Mouse (Mus musculus): ENCODE data around the gene Tspan11. TPM values are rescaled to one million over a fixed set of nuclear protein-coding genes. Genes with fewer than 3 reads are reported as not detected.

Gene Tspan11
- polyA plus RNA-seq (2012; fragmentation: generic; extraction: Trizol) = 0.99 TPM
- long read RNA-seq, experiment 1, full-length matches to known transcripts = 3 of 3 reads
- long read RNA-seq, experiment 1, partial matches to known transcripts = 0 of 3 reads
- long read RNA-seq, experiment 1, other reads (novel, unspliced or antisense) = 0 of 3 reads
- long read RNA-seq, experiment 2 = 0 reads

GRCm38 (mm10) chr6:127887511-127888421 lies at the start of gene Tspan11:
TSS of gene Tspan11 (plus strand) at chr6:127887589.
- H3K79me2 ChIP-seq (ENCODE audit: control insufficient read depth, insufficient read depth) = no peaks in the 10 kb centered on the region
- H3K4me3 ChIP-seq (ENCODE audit: insufficient read depth, poor library complexity, severe bottlenecking) = no peak within 1 kb of the TSS
- TF ChIP-seq CEBPB (IDR thresholded peaks at IDR 0.05; ENCODE audit: low read depth) (no peak), MAX (IDR thresholded peaks at IDR 0.05) (no peak), FOSL1 (IDR thresholded peaks at IDR 0.05; ENCODE audit: insufficient read depth, low read length, poor library complexity, severe bottlenecking) (no peak), MYOD1 (IDR thresholded peaks at IDR 0.05; ENCODE audit: control insufficient read depth, insufficient read length, low read depth) (no peak), MYOG (IDR thresholded peaks at IDR 0.05; ENCODE audit: control insufficient read depth, extremely low read depth, insufficient read length) (no peak), USF1 (IDR thresholded peaks at IDR 0.05; ENCODE audit: low read depth) (no peak), CTCF (IDR thresholded peaks at IDR 0.05; ENCODE audit: control insufficient read depth, insufficient read depth, insufficient read length) (no peak)
- H3K79me3 ChIP-seq (ENCODE audit: low read depth) = no peaks in the 10 kb centered on the region
- H3K36me3 ChIP-seq (ENCODE audit: control insufficient read depth, insufficient read depth) = no peaks in the 10 kb centered on the region
- H3K27me3 ChIP-seq (ENCODE audit: control insufficient read depth, insufficient read depth, insufficient read length) = peaks cover 10% of the 10 kb centered on the region
- H3ac ChIP-seq (ENCODE audit: control insufficient read depth, insufficient read length, low read depth) = no peak within 1 kb of the TSS

- H3K4me3 ChIP-seq (ENCODE audit: insufficient read depth, poor library complexity, severe bottlenecking) = no peak overlapping the region
- no peaks in the 10 kb centered on the region for H3K27me3 ChIP-seq (ENCODE audit: control insufficient read depth, insufficient read depth, insufficient read length)
- no peaks in the 10 kb centered on the region for H3K36me3 ChIP-seq (ENCODE audit: control insufficient read depth, insufficient read depth)
- no peak overlapping the region for H3ac ChIP-seq (ENCODE audit: control insufficient read depth, insufficient read length, low read depth)
- TF ChIP-seq CTCF (IDR thresholded peaks at IDR 0.05; ENCODE audit: control insufficient read depth, insufficient read depth, insufficient read length) (no peak), USF1 (IDR thresholded peaks at IDR 0.05; ENCODE audit: low read depth) (no peak), MYOG (IDR thresholded peaks at IDR 0.05; ENCODE audit: control insufficient read depth, extremely low read depth, insufficient read length) (no peak), MAX (IDR thresholded peaks at IDR 0.05) (no peak), CEBPB (IDR thresholded peaks at IDR 0.05; ENCODE audit: low read depth) (no peak), FOSL1 (IDR thresholded peaks at IDR 0.05; ENCODE audit: insufficient read depth, low read length, poor library complexity, severe bottlenecking) (no peak), MYOD1 (IDR thresholded peaks at IDR 0.05; ENCODE audit: control insufficient read depth, insufficient read length, low read depth) (no peak)
- H3K79me3 ChIP-seq (ENCODE audit: low read depth) = no peaks in the 10 kb centered on the region
- no peaks in the 10 kb centered on the region for H3K79me2 ChIP-seq (ENCODE audit: control insufficient read depth, insufficient read depth)
These were observed 49.5 kb upstream of the Tspan11 start for GRCm38 (mm10) chr6:127837910-127838309.

GRCm38 (mm10) chr6:127839538-127839937 lies 47.9 kb upstream of the Tspan11 start:
- Histone ChIP-seq H3K79me3 (ENCODE audit: low read depth) (no peaks in the 10 kb centered on the region), H3K27me3 (ENCODE audit: control insufficient read depth, insufficient read depth, insufficient read length) (no peaks in the 10 kb centered on the region), H3K79me2 (ENCODE audit: control insufficient read depth, insufficient read depth) (no peaks in the 10 kb centered on the region), H3K36me3 (ENCODE audit: control insufficient read depth, insufficient read depth) (no peaks in the 10 kb centered on the region), H3K4me3 (ENCODE audit: insufficient read depth, poor library complexity, severe bottlenecking) (no peak overlapping the region), H3ac (ENCODE audit: control insufficient read depth, insufficient read length, low read depth) (no peak overlapping the region)
- TF ChIP-seq USF1 (IDR thresholded peaks at IDR 0.05; ENCODE audit: low read depth) (no peak), CTCF (IDR thresholded peaks at IDR 0.05; ENCODE audit: control insufficient read depth, insufficient read depth, insufficient read length) (no peak)

- H3K79me3 ChIP-seq (ENCODE audit: low read depth) = no peaks in the 10 kb centered on the region
- no peaks in the 10 kb centered on the region for H3K27me3 ChIP-seq (ENCODE audit: control insufficient read depth, insufficient read depth, insufficient read length)
- H3ac ChIP-seq (ENCODE audit: control insufficient read depth, insufficient read length, low read depth) = no peak overlapping the region
- no peak overlapping the region for H3K4me3 ChIP-seq (ENCODE audit: insufficient read depth, poor library complexity, severe bottlenecking)
- no peaks in the 10 kb centered on the region for H3K36me3 ChIP-seq (ENCODE audit: control insufficient read depth, insufficient read depth)
- TF ChIP-seq CTCF (IDR thresholded peaks at IDR 0.05; ENCODE audit: control insufficient read depth, insufficient read depth, insufficient read length) (no peak), MYOD1 (IDR thresholded peaks at IDR 0.05; ENCODE audit: control insufficient read depth, insufficient read length, low read depth) (no peak), FOSL1 (IDR thresholded peaks at IDR 0.05; ENCODE audit: insufficient read depth, low read length, poor library complexity, severe bottlenecking) (no peak), MYOG (IDR thresholded peaks at IDR 0.05; ENCODE audit: control insufficient read depth, extremely low read depth, insufficient read length) (no peak), CEBPB (IDR thresholded peaks at IDR 0.05; ENCODE audit: low read depth) (no peak), USF1 (IDR thresholded peaks at IDR 0.05; ENCODE audit: low read depth) (no peak), MAX (IDR thresholded peaks at IDR 0.05) (no peak)
- H3K79me2 ChIP-seq (ENCODE audit: control insufficient read depth, insufficient read depth) = no peaks in the 10 kb centered on the region
These were observed 47.2 kb upstream of the Tspan11 start for GRCm38 (mm10) chr6:127840171-127840570.

GRCm38 (mm10) chr6:127841326-127841725 lies 46.1 kb upstream of the Tspan11 start:
- no peak for TF ChIP-seq MYOD1 (IDR thresholded peaks at IDR 0.05; ENCODE audit: control insufficient read depth, insufficient read length, low read depth)
- TF ChIP-seq CTCF (IDR thresholded peaks at IDR 0.05; ENCODE audit: control insufficient read depth, insufficient read depth, insufficient read length) = no peak
- no peak for TF ChIP-seq USF1 (IDR thresholded peaks at IDR 0.05; ENCODE audit: low read depth)
- TF ChIP-seq CEBPB (IDR thresholded peaks at IDR 0.05; ENCODE audit: low read depth) = no peak
- no peak for TF ChIP-seq MYOG (IDR thresholded peaks at IDR 0.05; ENCODE audit: control insufficient read depth, extremely low read depth, insufficient read length)
- TF ChIP-seq MAX (IDR thresholded peaks at IDR 0.05) = no peak
- no peak for TF ChIP-seq FOSL1 (IDR thresholded peaks at IDR 0.05; ENCODE audit: insufficient read depth, low read length, poor library complexity, severe bottlenecking)
- Histone ChIP-seq H3K79me2 (ENCODE audit: control insufficient read depth, insufficient read depth) (no peaks in the 10 kb centered on the region), H3K27me3 (ENCODE audit: control insufficient read depth, insufficient read depth, insufficient read length) (no peaks in the 10 kb centered on the region), H3K36me3 (ENCODE audit: control insufficient read depth, insufficient read depth) (no peaks in the 10 kb centered on the region), H3K4me3 (ENCODE audit: insufficient read depth, poor library complexity, severe bottlenecking) (no peak overlapping the region), H3ac (ENCODE audit: control insufficient read depth, insufficient read length, low read depth) (no peak overlapping the region), H3K79me3 (ENCODE audit: low read depth) (no peaks in the 10 kb centered on the region)

Measured in C2C12 (cell line).